9 mouse cellular contexts compared by ENCODE assay signal in the genomic region with DNA sequence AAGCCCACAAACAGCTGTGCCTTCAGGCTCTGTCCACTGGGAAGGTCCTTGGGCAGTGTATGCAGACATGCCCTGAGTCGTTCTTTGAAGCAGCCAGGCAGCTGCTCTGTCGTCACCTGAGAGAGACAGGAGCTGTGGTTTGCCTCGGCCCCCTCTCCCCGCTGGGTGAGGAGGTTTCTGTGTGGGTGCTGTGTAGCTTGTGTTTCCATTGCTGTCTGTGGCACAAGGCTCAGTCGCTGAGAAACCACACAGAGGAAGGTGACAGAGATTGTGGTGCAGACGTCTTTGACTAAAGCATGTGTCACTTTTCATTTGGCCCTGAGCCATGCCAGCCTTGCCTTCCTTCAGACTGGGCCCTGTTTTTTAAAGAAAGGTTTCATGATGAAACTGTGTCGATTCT.
DNase-seq lines count a peak whose midpoint lies in the region.
"Had no signal": no experiment of that assay in that cellular context is flagged by ENCODE, and none has a peak within 500 bp of the region (broad histone marks: within the 10 kb centered on the region; RNA-seq: fewer than 3 reads in every experiment).

No protein-coding gene starts in this region.

- intact Hi-C loops in gastrocnemius, postnatal 36 days (cut with DNase I): no loop called here

- DNase-seq in adrenal gland, postnatal 10 days: peak; percentile 53
- DNase-seq in adrenal gland, adult 8-10 months: no peak
- DNase-seq in layer of hippocampus, adult 9-11 months: peak; percentile 51
- DNase-seq in layer of hippocampus, adult 8-10 months (ENCODE audit: low spot score in 2 of 2): no peak
- peak; percentile 61 for DNase-seq in adrenal gland, postnatal 25 days
- peak; percentile 58 for DNase-seq in telencephalon, adult 2 months (ENCODE audit: low read depth, low spot score)
- DNase-seq in gastrocnemius, postnatal 36 days: no peak
- DNase-seq in ovary, postnatal 14 days (ENCODE audit: low spot score): no peak
- DNase-seq: cerebellum, postnatal 25 days had no signal

Comparison
In these comparisons a context has a peak if more than half of its experiments do, and no peak if none do; other contexts are left out.
1. DNase-seq: peak in adrenal gland, postnatal 10 days (single experiment), layer of hippocampus, adult 9-11 months (single experiment), adrenal gland, postnatal 25 days (single experiment) and telencephalon, adult 2 months (single experiment); none in adrenal gland, adult 8-10 months (single experiment), layer of hippocampus, adult 8-10 months (0 of 2), gastrocnemius, postnatal 36 days (0 of 2) and ovary, postnatal 14 days (single experiment).